ENCODE assay signal across 8 mouse cellular contexts in genomic region chr14:45565216-45566065, GRCm38 (mm10). TPM values are rescaled to one million over a fixed set of nuclear protein-coding genes. Genes with fewer than 3 reads are reported as not detected.
DNase-seq lines count a peak whose midpoint lies in the region; ATAC-seq lines count a peak whose summit lies in the region.

No protein-coding gene starts in this region.

- H3K36me3 ChIP-seq in forebrain, embryonic 15.5 days, result no peaks in the 10 kb centered on the region
- no peaks in the 10 kb centered on the region; the same call in 1 of the 2 replicates for H3K36me3 ChIP-seq in heart, embryonic 16.5 days (ENCODE audit: control insufficient read depth, insufficient read depth)

- DNase-seq in kidney, adult 18-20 months, result peak; percentile 36
- DNase-seq in kidney, adult 8-10 months, result no peak
- DNase-seq in layer of hippocampus, adult 8-10 months (ENCODE audit: low spot score in 2 of 2), result peak; percentile 41 to 54
- peak; percentile 34 for DNase-seq in lung, postnatal 14 days
- DNase-seq in retina, postnatal 1 day, result peak; percentile 58
- no peak for DNase-seq in spleen, adult 12 weeks (ENCODE audit: low spot score)

- H3K4me1 ChIP-seq in forebrain, embryonic 15.5 days, result peaks cover 18% of the 10 kb centered on the region
- H3K4me1 ChIP-seq in heart, embryonic 16.5 days (ENCODE audit: control insufficient read depth, insufficient read depth, low read length), result peaks cover 23% of the 10 kb centered on the region

- 8% methylated on average over 20 of the region's 20 CpGs for WGBS in forebrain, embryonic 15.5 days
- 10% methylated on average over 20 of the region's 20 CpGs for WGBS in heart, embryonic 16.5 days

- H3K27ac ChIP-seq in forebrain, embryonic 15.5 days (replicated peaks), result peak overlapping the region; percentile 10
- H3K27ac ChIP-seq in heart, embryonic 16.5 days (ENCODE audit: low read length), result peak overlapping the region; percentile 95

- no peaks in the 10 kb centered on the region for H3K27me3 ChIP-seq in forebrain, embryonic 15.5 days
- no peaks in the 10 kb centered on the region for H3K27me3 ChIP-seq in heart, embryonic 16.5 days (ENCODE audit: control insufficient read depth, insufficient read depth, low read length)

- H3K4me3 ChIP-seq in forebrain, embryonic 15.5 days, result peak overlapping the region; percentile 18
- H3K4me3 ChIP-seq in heart, embryonic 16.5 days (ENCODE audit: low read length), result peak overlapping the region; percentile 48

- no peak overlapping the region for H3K9ac ChIP-seq in forebrain, embryonic 15.5 days (replicated peaks)
- peak overlapping the region; percentile 55 for H3K9ac ChIP-seq in heart, embryonic 16.5 days (ENCODE audit: low read length)

- peak overlapping the region; percentile 36 for H3K4me2 ChIP-seq in forebrain, embryonic 15.5 days (replicated peaks)
- peak overlapping the region; percentile 62 for H3K4me2 ChIP-seq in heart, embryonic 16.5 days (ENCODE audit: low read depth, low read length)

- no peaks in the 10 kb centered on the region for H3K9me3 ChIP-seq in forebrain, embryonic 15.5 days
- H3K9me3 ChIP-seq in heart, embryonic 16.5 days (replicated peaks; ENCODE audit: control insufficient read depth, low read length), result no peaks in the 10 kb centered on the region

- ATAC-seq in forebrain, embryonic 15.5 days (replicated peaks), result peak; percentile 74
- ATAC-seq in heart, embryonic 16.5 days (replicated peaks; ENCODE audit: extremely low read depth, insufficient read depth, low FRiP score), result peak; percentile 49; the same call in 1 of the 2 replicates

RNA-seq across cellular contexts. Expression of gene Fermt2, which starts 35.5 kb away (rescaled TPM):
- polyA plus RNA-seq in forebrain, embryonic 15.5 days (2015; fragmentation: Nextera tagmentation; extraction: Ambion mirVana), result 62.8 and 72.2 TPM in 2 replicates
- polyA plus RNA-seq in heart, embryonic 16.5 days (2015; fragmentation: Nextera tagmentation; extraction: Ambion mirVana), result 228 and 229 TPM in 2 replicates
- total RNA-seq in layer of hippocampus, adult 8-10 months (2022), result 100 to 1,000 TPM in 3 of 4 experiments, 10 to 100 TPM in 1; 94.1 to 107 (median 101) TPM

Comparison
In these comparisons a context has a peak if more than half of its experiments do, and no peak if none do; other contexts are left out.
1. DNase-seq: peak in kidney, adult 18-20 months (single experiment), layer of hippocampus, adult 8-10 months (2 of 2), lung, postnatal 14 days (single experiment) and retina, postnatal 1 day (single experiment); none in kidney, adult 8-10 months (0 of 2) and spleen, adult 12 weeks (single experiment).